Mouse (Mus musculus) lung, postnatal 36 days (tissue): ENCODE measurements at regions not wholly inside any gene's neighbourhood (a gene's known extent, or its start where the extent isn't known, plus 50 kb on each side); places are given as distances from the start of the nearest gene placed in this dataset.
A peak's percentile ranks its signal among the peaks of the same experiment; 100 is the strongest.

Experiments
- DNase-seq: peaks from one replicate; pipeline ENCODE4 v3.0.0; 2022; ENCODE audit warnings: mixed read lengths

GRCm38 (mm10) chrX:161487691-161488090 lies 200.4 kb downstream of the Gm15262 start:
- DNase-seq = peak; percentile 49

GRCm38 (mm10) chrX:161511341-161511740 lies 205.5 kb upstream of the Rai2 start:
- DNase-seq = no peak

GRCm38 (mm10) chrX:161523432-161524256 lies 193.2 kb upstream of the Rai2 start:
- DNase-seq = no peak

DNA sequence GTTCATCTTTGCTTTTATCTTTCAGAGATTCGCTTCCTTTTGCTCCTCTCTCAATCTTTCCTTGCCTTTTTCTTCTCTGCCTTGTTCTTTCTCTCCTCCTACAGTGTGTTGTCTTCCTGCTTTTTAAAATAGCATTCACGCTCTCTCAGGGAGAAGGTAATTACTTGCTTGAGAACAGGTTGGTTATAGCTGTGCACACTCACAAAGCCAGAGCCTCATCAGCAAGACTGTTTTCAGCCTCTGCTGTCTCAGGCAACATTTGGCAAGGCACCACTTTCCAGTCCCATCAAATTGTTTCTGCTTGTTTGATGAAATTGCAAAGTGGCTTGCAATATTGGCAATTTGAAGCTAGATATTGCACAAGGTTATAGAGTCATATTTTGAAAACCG lies 192.6 kb upstream of the Rai2 start:
- no peak for DNase-seq

DNA sequence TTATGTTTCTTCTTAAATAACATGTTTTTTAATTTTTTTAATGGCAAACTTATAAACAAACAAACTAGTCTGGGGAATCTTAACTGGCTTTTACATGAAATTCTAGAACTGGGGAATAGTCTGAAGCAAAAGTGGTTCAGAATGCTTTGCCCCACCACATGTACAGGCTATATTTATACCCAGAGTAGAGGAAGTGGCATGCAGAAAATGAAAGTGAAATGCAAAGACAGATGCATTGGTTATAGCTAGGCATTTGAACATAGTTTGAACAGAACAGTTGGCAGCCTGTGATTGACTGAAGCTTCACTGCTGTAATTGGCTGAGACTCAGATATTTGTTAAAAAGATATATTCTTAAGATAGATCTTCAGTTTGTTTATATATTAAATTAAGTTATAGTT lies 179.6 kb upstream of the Rai2 start:
- DNase-seq = no peak

DNA sequence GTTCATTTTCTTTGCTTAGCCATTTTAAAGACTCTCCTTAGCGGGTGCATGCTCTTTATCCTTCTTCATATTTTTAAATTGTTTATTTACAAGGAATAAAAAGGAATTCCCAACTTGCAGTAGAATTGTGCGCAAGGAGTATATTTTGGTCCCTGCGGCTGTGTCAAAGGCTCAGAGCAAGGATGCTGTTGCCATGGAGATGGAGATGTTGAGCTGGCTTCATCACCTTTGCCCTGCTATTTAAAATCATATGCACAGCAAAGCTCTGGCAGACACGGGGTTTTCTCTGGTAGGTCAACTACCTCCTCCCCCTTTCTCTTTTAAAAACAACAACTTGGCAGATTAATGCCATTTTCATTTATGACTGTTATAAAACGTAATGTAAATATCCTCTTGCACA lies 160.0 kb upstream of the Rai2 start:
- DNase-seq = no peak

DNA sequence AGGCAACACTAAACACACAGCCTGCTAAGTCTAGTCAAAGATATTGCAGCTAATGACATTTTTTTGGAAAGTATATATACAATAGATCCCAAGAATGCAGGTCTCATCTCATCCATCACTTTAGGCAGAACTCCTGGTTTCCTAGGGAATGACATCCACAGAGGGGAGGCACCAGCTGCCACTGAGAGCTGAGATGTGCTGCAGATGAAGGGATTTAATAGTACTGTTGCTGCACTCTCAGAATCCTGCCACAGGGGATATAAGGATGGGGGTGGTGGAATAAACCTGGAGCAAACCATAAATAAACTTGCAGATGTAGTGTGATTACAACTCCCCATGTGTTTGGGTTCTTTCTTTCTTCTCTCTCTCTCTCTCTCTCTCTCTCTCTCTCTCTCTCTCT lies 158.4 kb upstream of the Rai2 start:
- no peak for DNase-seq

DNA sequence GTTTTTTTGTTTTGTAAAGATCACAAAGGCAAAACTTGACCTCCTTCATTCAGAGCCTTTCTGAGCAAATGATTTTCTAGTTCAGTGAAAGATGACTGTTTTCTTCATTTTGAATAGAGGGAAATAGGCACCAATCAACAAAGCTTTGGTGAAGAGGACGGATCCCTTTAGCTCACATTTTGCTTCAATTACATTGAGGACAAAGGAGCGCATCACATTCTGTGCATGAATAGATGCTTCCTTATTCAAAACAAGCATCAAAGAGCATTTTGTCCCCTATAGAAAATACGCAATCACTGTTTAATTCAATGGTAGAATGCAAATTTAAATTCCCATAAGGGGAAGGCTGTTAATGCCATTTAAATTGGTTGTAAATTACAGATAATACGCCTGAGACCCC lies 150.4 kb upstream of the Rai2 start:
- DNase-seq = no peak

DNA sequence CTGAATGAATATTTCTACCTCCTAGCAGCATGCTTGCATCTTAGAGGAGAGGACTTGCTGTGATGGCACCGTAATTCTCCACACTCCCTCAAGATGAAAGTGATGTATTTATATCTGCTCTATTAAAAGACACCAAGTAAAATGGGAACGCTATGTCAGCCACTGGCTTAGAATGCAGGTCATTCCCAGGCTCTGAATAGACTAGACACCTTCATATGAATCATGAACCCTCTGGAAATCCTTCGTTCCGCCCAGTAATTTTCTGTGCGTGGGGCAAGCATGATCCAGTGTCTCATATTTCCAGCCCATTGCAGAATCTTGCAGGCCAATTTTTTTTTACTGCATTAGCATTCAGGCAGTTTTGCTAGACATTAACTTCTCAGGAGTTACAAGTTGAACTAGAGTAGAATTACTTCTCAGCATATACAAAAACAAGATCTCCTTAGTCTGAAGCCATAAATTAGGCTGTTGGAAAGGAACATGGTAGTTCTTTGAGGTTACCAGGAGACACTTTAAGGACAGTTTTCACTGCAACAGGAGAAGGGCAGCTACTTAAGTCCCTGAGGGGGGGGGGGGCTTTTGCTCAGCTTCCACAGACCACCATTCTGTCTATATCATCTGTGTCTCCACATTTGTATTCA lies 134.7 kb upstream of the Rai2 start:
- no peak for DNase-seq

DNA sequence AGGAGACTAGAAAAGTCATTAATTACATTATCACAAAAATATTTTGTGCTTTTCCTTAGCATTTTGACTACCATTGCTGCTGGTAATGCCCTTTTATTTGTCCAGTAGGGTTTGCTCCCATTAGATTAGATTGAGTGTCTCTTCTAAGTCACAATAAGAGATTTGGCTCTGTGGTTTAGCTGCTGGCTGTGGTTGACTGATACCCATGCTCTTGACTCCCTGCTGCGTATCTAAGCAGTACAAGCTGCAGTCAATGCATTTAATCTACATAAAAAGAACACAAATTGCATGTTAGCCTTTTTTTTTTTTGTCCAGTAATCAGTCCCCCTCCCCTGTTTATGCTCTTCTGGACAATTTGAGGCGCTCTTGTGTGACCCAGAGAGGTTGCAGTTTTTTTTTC lies 133.0 kb upstream of the Rai2 start:
- DNase-seq = no peak

- no peak for DNase-seq
These were observed 83.0 kb upstream of the Rai2 start for GRCm38 (mm10) chrX:161633869-161634268.

- DNase-seq = no peak
These were observed 82.5 kb upstream of the Rai2 start for GRCm38 (mm10) chrX:161634342-161634741.

DNA sequence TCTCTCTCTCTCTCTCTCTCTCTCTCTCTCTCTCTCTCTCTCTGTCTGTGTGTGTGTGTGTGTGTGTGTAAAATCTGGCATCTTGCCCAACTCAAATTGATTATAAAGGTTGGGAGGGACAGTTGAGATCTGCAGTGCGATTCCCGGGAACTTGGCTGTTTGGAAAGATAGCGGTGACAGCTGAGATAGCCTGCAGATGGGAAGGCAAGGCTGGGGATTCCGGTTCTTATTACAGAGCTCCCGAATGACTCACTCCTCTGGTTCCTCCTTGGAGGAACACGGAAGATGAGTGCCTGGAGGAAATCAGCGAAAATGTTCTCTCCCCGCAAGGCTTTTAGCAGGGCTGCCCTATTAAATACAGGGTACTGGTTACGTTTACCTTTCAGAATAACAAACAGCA lies 81.2 kb upstream of the Rai2 start:
- no peak for DNase-seq

- no peak for DNase-seq
These were observed 63.8 kb upstream of the Rai2 start for GRCm38 (mm10) chrX:161653106-161653505.

DNA sequence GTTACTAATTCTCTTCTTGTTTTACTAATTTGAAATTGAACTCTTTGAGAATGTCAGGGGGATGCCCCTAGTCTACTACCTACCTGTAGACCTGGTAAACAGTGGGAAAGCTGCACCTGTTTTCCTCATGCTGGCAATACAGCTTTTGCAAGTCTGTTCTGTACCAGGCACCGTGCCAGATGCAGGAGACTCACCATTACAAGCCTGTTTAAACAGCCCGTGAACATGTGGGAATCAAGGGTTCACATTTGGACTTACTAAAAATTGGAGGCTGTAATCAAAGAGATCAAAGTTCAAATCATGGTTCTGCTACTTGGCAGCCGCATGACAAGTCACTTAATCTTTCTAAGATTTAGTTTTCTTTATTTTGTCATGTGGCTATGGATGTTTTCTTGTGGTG lies 56.8 kb upstream of the Rai2 start:
- DNase-seq = no peak

DNA sequence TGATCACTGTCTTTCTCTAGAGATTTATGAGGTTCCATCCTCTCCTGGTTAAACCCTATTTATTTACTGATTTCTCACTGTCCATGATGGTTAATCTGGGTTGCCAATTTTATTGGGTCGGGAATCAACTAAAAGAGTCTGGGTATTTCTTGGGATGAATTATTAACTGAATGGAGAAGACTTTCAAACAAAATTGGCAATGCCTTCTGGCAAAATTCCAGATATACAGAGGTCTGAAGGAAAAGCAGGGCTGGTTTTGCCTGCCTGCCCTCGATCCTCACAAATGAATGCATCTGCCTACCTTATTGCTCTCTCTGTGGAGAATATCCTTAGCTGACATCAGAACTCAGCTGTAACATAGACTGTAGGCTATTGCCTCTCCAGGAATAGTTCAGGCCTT lies 54.9 kb upstream of the Rai2 start:
- no peak for DNase-seq
